Mouse (Mus musculus) heart, adult 2 months (tissue): ENCODE measurements around the gene Vpreb2. TPM values are rescaled to one million over a fixed set of nuclear protein-coding genes. Genes with fewer than 3 reads are reported as not detected.

Source experiments
- DNase-seq, 2 experiments: peaks; one replicate each; pipeline ENCODE4 v3.0.0; 2021
- H3K27ac ChIP-seq: fragments of 200-600 bp; 2 replicates; pipeline ENCODE4 v1.8.1; 2022
- H3K27me3 ChIP-seq: fragments of 200-500 bp; 2 replicates; pipeline ENCODE4 v1.6.1; 2012; ENCODE audit warnings: mild to moderate bottlenecking, low read length, inconsistent platforms, mixed read lengths; ENCODE audit not compliant: control insufficient read depth, insufficient read depth
- H3K36me3 ChIP-seq: fragments of 200-500 bp; 2 replicates; pipeline ENCODE4 v1.6.1; 2012; ENCODE audit warnings: low read length, inconsistent platforms; ENCODE audit not compliant: control insufficient read depth, insufficient read depth
- H3K4me1 ChIP-seq: fragments of 200-500 bp; 2 replicates; pipeline ENCODE4 v1.6.1; 2011; ENCODE audit warnings: low read length; ENCODE audit not compliant: control insufficient read depth, insufficient read depth
- H3K4me3 ChIP-seq: fragments of 200-600 bp; 2 replicates; pipeline ENCODE4 v1.8.1; 2022
- H3K79me2 ChIP-seq: fragments of 200-500 bp; replicated peaks from 2 replicates; pipeline ENCODE4 v1.6.1; 2012; ENCODE audit warnings: mild to moderate bottlenecking, inconsistent platforms, low read length, moderate library complexity, mixed read lengths; ENCODE audit not compliant: control insufficient read depth, insufficient read depth
- H3K9ac ChIP-seq: fragments of 200-500 bp; 2 replicates; pipeline ENCODE4 v1.6.1; 2012; ENCODE audit warnings: low read depth, mild to moderate bottlenecking, control low read depth, inconsistent platforms, low read length, mixed read lengths
- CTCF ChIP-seq: fragments of 200-600 bp; IDR thresholded peaks from 2 replicates; pipeline ENCODE4 v1.8.1; 2022; ENCODE audit warnings: antibody characterized with exemption, mild to moderate bottlenecking, moderate library complexity
- EP300 ChIP-seq: fragments of 200-500 bp; IDR thresholded peaks from 2 replicates; pipeline ENCODE4 v1.6.1; 2011; ENCODE audit warnings: low read depth, low read length, control low read depth; ENCODE audit not compliant: insufficient read depth
- POLR2A ChIP-seq: fragments of 200-500 bp; IDR thresholded peaks from 2 replicates; pipeline ENCODE4 v1.6.1; 2011; ENCODE audit warnings: mild to moderate bottlenecking, low read depth, low read length, control low read depth; ENCODE audit not compliant: insufficient read depth
- WGBS: fragments of 180-500 bp; shearing (Covaris S2); methylation state at CpG from one replicate; pipeline ENCODE4 v1.1.7; 2018; 5-methylcytosine and 5-hydroxymethylcytosine counted together
- intact Hi-C: fragments of 180-260 bp; cut with DNase I; formaldehyde crosslinking; loops from one replicate; pipeline ENCODE4 v1.15.1; 2025
- long read RNA-seq: library from polyadenylated mRNA; stranded (forward); transcript quantifications from one replicate; pipeline ENCODE4 v2.0.0, GENCODE M21; 2021
- polyA plus RNA-seq: library from polyadenylated mRNA; depleted of rRNA; stranded (reverse); fragments of >200 nt; gene quantifications from 2 replicates; pipeline ENCODE4 v1.2.3, GENCODE M21; 2012; rRNA removed
- total RNA-seq, 2 experiments: library from RNA; stranded (reverse); gene quantifications; 2 replicates each; pipeline ENCODE4 v1.2.3; 2021

Vpreb2 gene
- not detected for total RNA-seq
- polyA plus RNA-seq: not detected in 2 replicates
- long read RNA-seq: 0 reads

- 69% methylated on average over 1 of the region's 1 CpGs for WGBS
- Histone ChIP-seq H3K9ac (no peak within 1 kb of the TSS), H3K27ac (no peak within 1 kb of the TSS), H3K4me1 (no peaks in the 10 kb centered on the region), H3K4me3 (no peak within 1 kb of the TSS), H3K27me3 (no peaks in the 10 kb centered on the region), H3K36me3 (no peaks in the 10 kb centered on the region), H3K79me2 (no peaks in the 10 kb centered on the region)
- intact Hi-C loops: no loop called here
- TF ChIP-seq POLR2A (no peak), EP300 (no peak), CTCF (no peak)
- DNase-seq: no peak
These were observed at the start of gene Vpreb2 for GRCm38 (mm10) chr16:17980128-17980527. Gene Vpreb2, plus strand, starts transcription at chr16:17980428.

GRCm38 (mm10) chr16:17931906-17932460 is 48.2 kb upstream of the Vpreb2 start:
- intact Hi-C loops: no loop called here
- Histone ChIP-seq H3K4me3 (no peak overlapping the region), H3K27ac (no peak overlapping the region), H3K27me3 (no peaks in the 10 kb centered on the region), H3K9ac (no peak overlapping the region), H3K36me3 (no peaks in the 10 kb centered on the region), H3K4me1 (no peaks in the 10 kb centered on the region), H3K79me2 (no peaks in the 10 kb centered on the region)
- TF ChIP-seq CTCF (no peak), POLR2A (no peak), EP300 (no peak)
- DNase-seq: no peak
- WGBS: 79% methylated on average over 5 of the region's 5 CpGs

- H3K27me3 ChIP-seq: no peaks in the 10 kb centered on the region
- H3K4me3 ChIP-seq: no peak overlapping the region
- no peaks in the 10 kb centered on the region for H3K79me2 ChIP-seq
- H3K36me3 ChIP-seq: no peaks in the 10 kb centered on the region
- H3K4me1 ChIP-seq: no peaks in the 10 kb centered on the region
- intact Hi-C loops: no loop called here
- no peak for TF ChIP-seq CTCF
- TF ChIP-seq POLR2A: no peak
- TF ChIP-seq EP300: no peak
- no peak overlapping the region for H3K9ac ChIP-seq
- 62% methylated on average over 9 of the region's 9 CpGs for WGBS
- H3K27ac ChIP-seq: no peak overlapping the region
- no peak for DNase-seq
These were observed 46.4 kb upstream of the Vpreb2 start for GRCm38 (mm10) chr16:17933594-17934444.

GRCm38 (mm10) chr16:17934445-17934910 is 45.8 kb upstream of the Vpreb2 start:
- Histone ChIP-seq H3K27ac (no peak overlapping the region), H3K27me3 (no peaks in the 10 kb centered on the region), H3K9ac (no peak overlapping the region), H3K4me1 (no peaks in the 10 kb centered on the region), H3K79me2 (no peaks in the 10 kb centered on the region), H3K36me3 (no peaks in the 10 kb centered on the region), H3K4me3 (no peak overlapping the region)
- no peak for TF ChIP-seq POLR2A
- no peak for TF ChIP-seq CTCF
- no peak for TF ChIP-seq EP300
- intact Hi-C loops: no loop called here
- WGBS: 36% methylated on average over 3 of the region's 3 CpGs
- DNase-seq: no peak

- H3K4me1 ChIP-seq: no peaks in the 10 kb centered on the region
- 61% methylated on average over 10 of the region's 10 CpGs for WGBS
- H3K79me2 ChIP-seq: no peaks in the 10 kb centered on the region
- no peak for DNase-seq
- no peak overlapping the region for H3K4me3 ChIP-seq
- TF ChIP-seq EP300 (no peak), CTCF (no peak), POLR2A (no peak)
- H3K27ac ChIP-seq: no peak overlapping the region
- no peak overlapping the region for H3K9ac ChIP-seq
- H3K27me3 ChIP-seq: no peaks in the 10 kb centered on the region
- no peaks in the 10 kb centered on the region for H3K36me3 ChIP-seq
- intact Hi-C loops: no loop called here
These were observed 43.5 kb upstream of the Vpreb2 start for GRCm38 (mm10) chr16:17936776-17937175.

- WGBS: 42% methylated on average over 7 of the region's 7 CpGs
These were observed 42.0 kb upstream of the Vpreb2 start for GRCm38 (mm10) chr16:17938187-17938586.

More at GRCm38 (mm10) chr16:17938187-17938586, 42.0 kb upstream of the Vpreb2 start:
- TF ChIP-seq POLR2A: no peak
- no peak for TF ChIP-seq EP300
- no peak for TF ChIP-seq CTCF
- Histone ChIP-seq H3K27ac (no peak overlapping the region), H3K9ac (no peak overlapping the region), H3K27me3 (no peaks in the 10 kb centered on the region), H3K36me3 (no peaks in the 10 kb centered on the region), H3K4me3 (no peak overlapping the region), H3K4me1 (no peaks in the 10 kb centered on the region), H3K79me2 (no peaks in the 10 kb centered on the region)
- DNase-seq: no peak
- intact Hi-C loops: loop anchor here (2.0 kb wide), 1 partner anchor 25 kb away; no protein-coding TSS in a partner anchor
